Mouse (Mus musculus): ENCODE measurements around the gene Mmp15.

DNA sequence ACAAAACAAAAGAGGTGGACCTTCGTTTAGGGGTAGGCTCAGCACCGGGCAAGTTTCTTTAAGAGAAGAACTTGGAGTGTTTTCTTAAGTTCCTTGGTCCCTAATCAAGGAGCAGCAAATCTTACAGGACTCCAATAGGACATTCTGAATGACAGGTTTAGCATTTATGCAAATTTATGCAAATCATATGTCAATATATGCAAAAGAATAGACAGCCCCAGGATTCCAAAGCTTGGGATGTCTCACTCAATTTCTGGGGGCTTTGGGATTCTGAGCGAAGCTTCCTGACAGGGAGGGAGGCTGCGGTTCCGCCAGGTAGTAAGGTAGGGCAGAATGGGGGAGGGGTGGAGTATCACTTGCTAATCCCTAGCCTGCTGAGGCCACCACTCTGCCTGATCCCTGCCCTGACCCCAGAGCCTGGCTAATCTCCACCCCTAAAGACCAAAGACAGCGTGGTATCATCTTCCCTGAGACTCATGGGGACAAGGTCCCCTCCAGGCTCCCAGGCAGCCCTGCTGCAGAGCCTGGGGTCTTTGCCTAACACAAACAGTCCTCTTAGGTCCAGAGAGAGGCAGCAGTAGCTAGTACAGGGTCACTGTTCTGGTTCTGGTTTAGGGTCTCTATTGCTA is 41.6 kb upstream of the Mmp15 start, which contains the start of gene Tepp:
- TF ChIP-seq CTCF (IDR thresholded peaks at IDR 0.05; ENCODE audit: borderline replicate concordance, insufficient read depth, low read length) (no peak), POLR2A (IDR thresholded peaks at IDR 0.05; ENCODE audit: low read depth, low read length) (no peak)
